In the genomic region with DNA sequence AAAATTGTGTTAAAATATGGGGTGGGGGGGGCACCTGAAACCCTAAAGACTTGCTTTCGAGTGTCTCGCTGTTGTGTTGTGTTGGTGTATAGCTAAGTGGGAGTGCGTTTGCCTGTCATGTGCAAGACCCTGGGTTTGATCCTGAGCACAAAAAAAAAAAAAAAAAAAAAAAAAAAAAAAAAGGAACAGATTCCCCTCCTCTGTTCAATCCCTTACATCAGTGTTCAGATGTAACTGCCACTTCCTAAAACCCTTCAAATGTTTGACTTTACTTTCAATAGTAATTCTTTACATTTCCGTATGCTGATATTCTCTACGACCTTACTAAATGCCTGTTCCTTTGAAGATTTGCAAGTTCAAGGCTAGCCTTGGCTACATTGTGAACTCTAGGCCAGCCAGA, we compare ENCODE assay signal across 10 mouse cellular contexts. TPM values are rescaled to one million over a fixed set of nuclear protein-coding genes. Genes with fewer than 3 reads are reported as not detected.
DNase-seq lines count a peak whose midpoint lies in the region; ATAC-seq and TF ChIP-seq lines count a peak whose summit lies in the region.
"Had no signal": no experiment of that assay in that cellular context is flagged by ENCODE, and none has a peak within 500 bp of the region (broad histone marks: within the 10 kb centered on the region; RNA-seq: fewer than 3 reads in every experiment).

No protein-coding gene starts in this region.

- ATAC-seq in embryonic facial prominence, embryonic 15.5 days (ENCODE audit: insufficient number of reproducible peaks, low FRiP score, low TSS enrichment, low read depth) = no peak
- no peak for ATAC-seq in intestine, embryonic 16.5 days
- no peak for ATAC-seq in neural tube, embryonic 13.5 days (ENCODE audit: low read depth)
- ATAC-seq in frontal cortex, adult (ENCODE audit: low TSS enrichment) = no peak

- H3K4me3 ChIP-seq in lung, adult 2 months (replicated peaks; ENCODE audit: extremely low read depth, low read depth, low read length) = peak overlapping the region; percentile 29
- H3K4me3 ChIP-seq in embryonic facial prominence, embryonic 15.5 days (replicated peaks) = peak overlapping the region; percentile 94
- peak overlapping the region; percentile 97 for H3K4me3 ChIP-seq in intestine, embryonic 16.5 days (ENCODE audit: low read length)
- peak overlapping the region; percentile 93 for H3K4me3 ChIP-seq in neural tube, embryonic 13.5 days

- 0 out of 2 replicates have a peak, but pooled peaks cover 4% of the 10 kb centered on the region for H3K36me3 ChIP-seq in embryonic facial prominence, embryonic 15.5 days
- no peaks in the 10 kb centered on the region for H3K36me3 ChIP-seq in intestine, embryonic 16.5 days (ENCODE audit: control insufficient read depth, insufficient read depth, low read length)
- H3K36me3 ChIP-seq in neural tube, embryonic 13.5 days = peaks cover 25% of the 10 kb centered on the region

- no peak overlapping the region for H3K27ac ChIP-seq in embryonic facial prominence, embryonic 15.5 days (replicated peaks)
- no peak overlapping the region for H3K27ac ChIP-seq in intestine, embryonic 16.5 days (ENCODE audit: low read length)
- H3K27ac ChIP-seq in neural tube, embryonic 13.5 days (replicated peaks) = no peak overlapping the region

- WGBS in lung, adult 2 months = 55% methylated on average over 5 of the region's 5 CpGs
- 62% methylated on average over 5 of the region's 5 CpGs for WGBS in embryonic facial prominence, embryonic 15.5 days
- WGBS in intestine, embryonic 16.5 days = 71% methylated on average over 5 of the region's 5 CpGs
- 82% methylated on average over 5 of the region's 5 CpGs for WGBS in neural tube, embryonic 13.5 days

- no peaks in the 10 kb centered on the region for H3K27me3 ChIP-seq in embryonic facial prominence, embryonic 15.5 days
- H3K27me3 ChIP-seq in intestine, embryonic 16.5 days (replicated peaks; ENCODE audit: control insufficient read depth, insufficient read depth, low read length) = no peaks in the 10 kb centered on the region
- H3K27me3 ChIP-seq in neural tube, embryonic 13.5 days = no peaks in the 10 kb centered on the region

- peaks cover 10% of the 10 kb centered on the region for H3K4me1 ChIP-seq in lung, adult 2 months (ENCODE audit: control insufficient read depth, insufficient read depth, low read length)
- H3K4me1 ChIP-seq in embryonic facial prominence, embryonic 15.5 days = peaks cover 16% of the 10 kb centered on the region
- peaks cover 9% of the 10 kb centered on the region; the same call in 1 of the 2 replicates for H3K4me1 ChIP-seq in intestine, embryonic 16.5 days (ENCODE audit: control insufficient read depth, insufficient read depth, low read length)
- H3K4me1 ChIP-seq in neural tube, embryonic 13.5 days (replicated peaks) = peaks cover 32% of the 10 kb centered on the region

- H3K9me3 ChIP-seq in embryonic facial prominence, embryonic 15.5 days (replicated peaks) = no peaks in the 10 kb centered on the region
- H3K9me3 ChIP-seq in intestine, embryonic 16.5 days (ENCODE audit: control insufficient read depth, low read length) = no peaks in the 10 kb centered on the region
- no peaks in the 10 kb centered on the region for H3K9me3 ChIP-seq in neural tube, embryonic 13.5 days

- no peak for TF ChIP-seq POLR2A in lung, adult 2 months (IDR thresholded peaks at IDR 0.05; ENCODE audit: borderline replicate concordance, extremely low read depth, low read depth, low read length)

- TF ChIP-seq CTCF in lung, adult 2 months (IDR thresholded peaks at IDR 0.05; ENCODE audit: insufficient read depth, low read length) = no peak

- peak overlapping the region; percentile 75; the same call in 1 of the 2 replicates for H3K9ac ChIP-seq in embryonic facial prominence, embryonic 15.5 days
- H3K9ac ChIP-seq in intestine, embryonic 16.5 days (ENCODE audit: low read depth, low read length) = peak overlapping the region; percentile 94
- peak overlapping the region; percentile 91 for H3K9ac ChIP-seq in neural tube, embryonic 13.5 days

- peak overlapping the region; percentile 59 for H3K4me2 ChIP-seq in embryonic facial prominence, embryonic 15.5 days (replicated peaks)
- H3K4me2 ChIP-seq in intestine, embryonic 16.5 days (ENCODE audit: low read depth, low read length) = peak overlapping the region; percentile 55
- H3K4me2 ChIP-seq in neural tube, embryonic 13.5 days = peak overlapping the region; percentile 76

- no peak for DNase-seq in lung, adult 2 months
- DNase-seq in lung, postnatal 14 days = no peak
- no peak for DNase-seq in right cerebral cortex, postnatal 10 days (ENCODE audit: low spot score in 2 of 2)
- no peak for DNase-seq in T-cell, adult 2 months (ENCODE audit: low spot score)
- DNase-seq: adrenal gland, adult 2 months; kidney, postnatal 25 days had no signal

RNA-seq across cellular contexts. Expression of a gene that starts 0.8 kb away (rescaled TPM):
- 10.3 and 11.0 TPM in 2 replicates for polyA plus RNA-seq in lung, adult 2 months (2012; rRNA removed)
- 39.7 and 40.0 TPM in 2 replicates for polyA plus RNA-seq in embryonic facial prominence, embryonic 15.5 days (2015; fragmentation: Nextera tagmentation; extraction: Ambion mirVana)
- polyA plus RNA-seq in intestine, embryonic 16.5 days (2015; fragmentation: Nextera tagmentation; extraction: Ambion mirVana) = 36.1 and 37.6 TPM in 2 replicates
- 52.1 and 63.8 TPM in 2 replicates for polyA plus RNA-seq in neural tube, embryonic 13.5 days (2015; fragmentation: Nextera tagmentation; extraction: Ambion mirVana)

RNA-seq across cellular contexts. Expression of a gene that starts 0.9 kb away (rescaled TPM):
- 20.2 and 30.6 TPM in 2 replicates for polyA plus RNA-seq in lung, adult 2 months (2012; rRNA removed)
- polyA plus RNA-seq in embryonic facial prominence, embryonic 15.5 days (2015; fragmentation: Nextera tagmentation; extraction: Ambion mirVana) = 80.3 and 86.1 TPM in 2 replicates
- polyA plus RNA-seq in intestine, embryonic 16.5 days (2015; fragmentation: Nextera tagmentation; extraction: Ambion mirVana) = 89.6 and 90.5 TPM in 2 replicates
- polyA plus RNA-seq in neural tube, embryonic 13.5 days (2015; fragmentation: Nextera tagmentation; extraction: Ambion mirVana) = 91.6 and 100 TPM in 2 replicates

Comparison
In these comparisons a context has a peak if more than half of its experiments do, and no peak if none do; other contexts are left out.
1. H3K4me3 ChIP-seq: peak in every context shown above with its lines; median percentile 97 in intestine, embryonic 16.5 days; 94 in embryonic facial prominence, embryonic 15.5 days; 93 in neural tube, embryonic 13.5 days; 29 in lung, adult 2 months.